Mouse (Mus musculus) mammary gland, adult 2 months (tissue): ENCODE results near the gene Ptcra. TPM values are rescaled to one million over a fixed set of nuclear protein-coding genes. Genes with fewer than 3 reads are reported as not detected.

Experiments
- polyA plus RNA-seq: library from polyadenylated mRNA; depleted of rRNA; stranded (reverse); fragments of >200 nt; gene quantifications from 2 replicates; pipeline ENCODE4 v1.2.3, GENCODE M21; 2012; ENCODE audit warnings: low replicate concordance; rRNA removed

The Ptcra gene
- not detected in 2 replicates for polyA plus RNA-seq

GRCm38 (mm10) chr17:46763544-46763943 lies at the start of gene Ptcra:
TSS of gene Ptcra (minus strand) at chr17:46763712.

GRCm38 (mm10) chr17:46782341-46783221 lies 19.1 kb upstream of the Ptcra start, which contains the start of gene Rpl7l1:
TSS of gene Rpl7l1 (minus strand) at chr17:46782672.

GRCm38 (mm10) chr17:46772404-46773277 lies 9.1 kb upstream of the Ptcra start, which contains the start of gene 2310039H08Rik:
TSS of gene 2310039H08Rik (plus strand) at chr17:46772635.

GRCm38 (mm10) chr17:46751794-46752556 lies 11.5 kb downstream of the Ptcra start, which contains the start of gene Cnpy3:
TSS of gene Cnpy3 (minus strand) at chr17:46752214.

GRCm38 (mm10) chr17:46728904-46729318 lies 34.6 kb downstream of the Ptcra start, which contains the start of gene Gnmt:
TSS of gene Gnmt (minus strand) at chr17:46729168.

GRCm38 (mm10) chr17:46710959-46711597 lies 52.4 kb downstream of the Ptcra start, which contains the start of gene Pex6:
TSS of gene Pex6 (plus strand) at chr17:46711463.

Other genes starting within 250 kb of the Ptcra start
- gene Cul9, start 217.3 kb downstream of the Ptcra start, polyA plus RNA-seq = 28.6 and 40.6 TPM in 2 replicates
- 176 and 261 TPM in 2 replicates for gene Srf, start 207.5 kb downstream of the Ptcra start, polyA plus RNA-seq
- gene Ptk7, start 134.2 kb downstream of the Ptcra start, polyA plus RNA-seq = 14.6 and 22.5 TPM in 2 replicates
- 14.0 and 17.3 TPM in 2 replicates for gene Klc4, start 117.7 kb downstream of the Ptcra start, polyA plus RNA-seq
- gene Mrpl2, start 117.5 kb downstream of the Ptcra start, polyA plus RNA-seq = 83.5 and 162 TPM in 2 replicates
- 36.6 and 61.4 TPM in 2 replicates for gene Cul7, start 113.4 kb downstream of the Ptcra start, polyA plus RNA-seq
- 29.3 and 29.6 TPM in 2 replicates for gene Rrp36, start 89.4 kb downstream of the Ptcra start, polyA plus RNA-seq
- 48.0 and 62.7 TPM in 2 replicates for gene Mea1, start 84.9 kb downstream of the Ptcra start, polyA plus RNA-seq
- gene Klhdc3, start 82.8 kb downstream of the Ptcra start, polyA plus RNA-seq = 83.6 and 114 TPM in 2 replicates
- gene Ppp2r5d, start 58.6 kb downstream of the Ptcra start, polyA plus RNA-seq = 57.9 and 60.6 TPM in 2 replicates
- gene Pex6, start 52.2 kb downstream of the Ptcra start, polyA plus RNA-seq = 72.0 and 135 TPM in 2 replicates
- 1.8 and 15.7 TPM in 2 replicates for gene Gnmt, start 34.5 kb downstream of the Ptcra start, polyA plus RNA-seq
- 47.8 and 60.7 TPM in 2 replicates for gene Cnpy3, start 11.5 kb downstream of the Ptcra start, polyA plus RNA-seq
- 115 and 225 TPM in 2 replicates for gene 2310039H08Rik, start 8.9 kb upstream of the Ptcra start, polyA plus RNA-seq
- 15.8 and 25.4 TPM in 2 replicates for gene Rpl7l1, start 19.0 kb upstream of the Ptcra start, polyA plus RNA-seq
- gene Bicral, start 94.8 kb upstream of the Ptcra start, polyA plus RNA-seq = 10.7 and 10.8 TPM in 2 replicates
- gene Tbcc, start 127.0 kb upstream of the Ptcra start, polyA plus RNA-seq = 14.8 and 25.2 TPM in 2 replicates
- gene Prph2, start 146.7 kb upstream of the Ptcra start, polyA plus RNA-seq = not detected in 2 replicates
- 29.4 and 46.9 TPM in 2 replicates for gene Ubr2, start 246.8 kb upstream of the Ptcra start, polyA plus RNA-seq